Mouse (Mus musculus) left cerebral cortex, adult 11 months (tissue): ENCODE results near the gene Gm20696.

Experiments
- DNase-seq: peaks from one replicate; pipeline ENCODE4 v3.0.0; 2022; ENCODE audit warnings: low spot score

The Gm20696 gene

GRCm38 (mm10) chr6:99484197-99484725, 182.3 kb downstream of the Gm20696 start:
- DNase-seq, result no peak

GRCm38 (mm10) chr6:99483556-99483955, 183.0 kb downstream of the Gm20696 start:
- DNase-seq, result no peak

GRCm38 (mm10) chr6:99481568-99481967, 185.0 kb downstream of the Gm20696 start:
- DNase-seq, result no peak

- no peak for DNase-seq
Observed at GRCm38 (mm10) chr6:99478873-99479650, 187.5 kb downstream of the Gm20696 start.

- no peak for DNase-seq
Observed at GRCm38 (mm10) chr6:99475040-99475439, 191.6 kb downstream of the Gm20696 start.

- DNase-seq, result no peak
Observed at GRCm38 (mm10) chr6:99470906-99471305, 195.7 kb downstream of the Gm20696 start.

GRCm38 (mm10) chr6:99469134-99469834, 197.3 kb downstream of the Gm20696 start:
- DNase-seq, result no peak

GRCm38 (mm10) chr6:99467831-99468230, 198.8 kb downstream of the Gm20696 start:
- DNase-seq, result no peak

GRCm38 (mm10) chr6:99467109-99467508, 199.5 kb downstream of the Gm20696 start:
- no peak for DNase-seq

- DNase-seq, result peak; percentile 33
Observed at GRCm38 (mm10) chr6:99466354-99466753, 200.2 kb downstream of the Gm20696 start.

GRCm38 (mm10) chr6:99464449-99464848, 202.1 kb downstream of the Gm20696 start:
- no peak for DNase-seq

GRCm38 (mm10) chr6:99463906-99464305, 202.7 kb downstream of the Gm20696 start:
- DNase-seq, result no peak

GRCm38 (mm10) chr6:99458775-99459174, 207.8 kb downstream of the Gm20696 start:
- no peak for DNase-seq

GRCm38 (mm10) chr6:99453763-99454520, 212.7 kb downstream of the Gm20696 start:
- no peak for DNase-seq

GRCm38 (mm10) chr6:99452638-99453185, 213.9 kb downstream of the Gm20696 start:
- DNase-seq, result no peak

- no peak for DNase-seq
Observed at GRCm38 (mm10) chr6:99451479-99451878, 215.1 kb downstream of the Gm20696 start.

GRCm38 (mm10) chr6:99447447-99447846, 219.2 kb downstream of the Gm20696 start:
- DNase-seq, result no peak

GRCm38 (mm10) chr6:99446801-99447415, 219.7 kb downstream of the Gm20696 start:
- DNase-seq, result no peak

- no peak for DNase-seq
Observed at GRCm38 (mm10) chr6:99443460-99443859, 223.1 kb downstream of the Gm20696 start.

GRCm38 (mm10) chr6:99441100-99441499, 225.5 kb downstream of the Gm20696 start:
- DNase-seq, result peak; percentile 68

GRCm38 (mm10) chr6:99440606-99441005, 226.0 kb downstream of the Gm20696 start:
- no peak for DNase-seq
